Mouse (Mus musculus) limb, embryonic 12.5 days (tissue): ENCODE measurements around the gene Maz. TPM values are rescaled to one million over a fixed set of nuclear protein-coding genes. Genes with fewer than 3 reads are reported as not detected.

ENCODE experiments used
- ATAC-seq: fragments of 200-750 bp; cut with Nextera tagmentation; 2 replicates; pipeline ENCODE4 v1.8.0; 2017; ENCODE audit warnings: low read depth, moderate TSS enrichment; ENCODE audit not compliant: insufficient number of reproducible peaks, insufficient read depth, low FRiP score, low TSS enrichment
- H3K27ac ChIP-seq: fragments of 300-500 bp; sonication (generic); 2 replicates; pipeline ENCODE4 v1.5.1; 2016; ENCODE audit warnings: mild to moderate bottlenecking, moderate library complexity
- H3K27me3 ChIP-seq: fragments of 300-500 bp; sonication (generic); 2 replicates; pipeline ENCODE4 v1.6.1; 2016; ENCODE audit warnings: mild to moderate bottlenecking, moderate library complexity
- H3K36me3 ChIP-seq: fragments of 300-500 bp; sonication (generic); 2 replicates; pipeline ENCODE4 v1.6.1; 2016; ENCODE audit warnings: mild to moderate bottlenecking, moderate library complexity
- H3K4me1 ChIP-seq: fragments of 300-500 bp; sonication (generic); replicated peaks from 2 replicates; pipeline ENCODE4 v1.6.1; 2016
- H3K4me2 ChIP-seq: fragments of 300-500 bp; sonication (generic); 2 replicates; pipeline ENCODE4 v1.6.1; 2016; ENCODE audit warnings: mild to moderate bottlenecking, moderate library complexity
- H3K4me3 ChIP-seq: fragments of 300-500 bp; sonication (generic); replicated peaks from 2 replicates; pipeline ENCODE4 v1.5.1; 2016; ENCODE audit warnings: mild to moderate bottlenecking
- H3K9ac ChIP-seq: fragments of 300-500 bp; sonication (generic); replicated peaks from 2 replicates; pipeline ENCODE4 v1.6.1; 2016; ENCODE audit warnings: mild to moderate bottlenecking, moderate library complexity
- H3K9me3 ChIP-seq: fragments of 300-500 bp; sonication (generic); 2 replicates; pipeline ENCODE4 v1.6.1; 2016; ENCODE audit warnings: mild to moderate bottlenecking, moderate library complexity
- WGBS: fragments of 180-500 bp; shearing (Covaris S2); methylation state at CpG from one replicate; pipeline ENCODE4 v1.1.7; 2016; 5-methylcytosine and 5-hydroxymethylcytosine counted together
- polyA plus RNA-seq: library from polyadenylated mRNA; unstranded; fragments of >200 nt; fragmentation: Nextera tagmentation; extraction: Ambion mirVana; gene quantifications from 2 replicates; pipeline ENCODE4 v1.2.1, GENCODE M21; 2016

Gene Maz
- polyA plus RNA-seq, 1 experiment from 2014 or later: 123 TPM

DNA sequence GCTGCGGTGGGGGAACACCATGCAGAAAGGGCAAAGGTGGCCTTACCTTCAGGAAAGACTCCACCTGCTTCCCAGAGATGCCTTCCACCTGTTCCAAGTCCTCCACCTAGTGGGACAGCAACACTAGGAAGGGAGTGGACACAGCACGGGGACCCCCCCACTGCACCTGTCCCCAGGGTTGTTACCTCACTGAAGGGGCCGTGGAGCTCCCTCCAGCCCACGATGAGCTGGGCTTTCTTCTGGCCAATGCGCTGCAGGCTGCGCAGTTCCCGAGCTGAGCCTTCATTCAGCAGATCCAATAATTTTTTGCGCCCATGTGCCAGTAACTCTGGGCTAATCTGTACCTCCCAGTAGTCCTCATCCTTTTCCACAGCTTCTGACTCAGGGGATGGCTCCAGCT is 1.0 kb upstream of the Maz start:
- Histone ChIP-seq H3K9ac (peak overlapping the region; percentile 99), H3K4me2 (peak overlapping the region; percentile 92), H3K36me3 (peaks cover 74% of the 10 kb centered on the region), H3K27ac (peak overlapping the region; percentile 99), H3K4me3 (peak overlapping the region; percentile 98), H3K27me3 (no peaks in the 10 kb centered on the region), H3K9me3 (no peaks in the 10 kb centered on the region), H3K4me1 (peaks cover 29% of the 10 kb centered on the region)
- 72% methylated on average over 8 of the region's 8 CpGs for WGBS
- peak; percentile 9 for ATAC-seq

DNA sequence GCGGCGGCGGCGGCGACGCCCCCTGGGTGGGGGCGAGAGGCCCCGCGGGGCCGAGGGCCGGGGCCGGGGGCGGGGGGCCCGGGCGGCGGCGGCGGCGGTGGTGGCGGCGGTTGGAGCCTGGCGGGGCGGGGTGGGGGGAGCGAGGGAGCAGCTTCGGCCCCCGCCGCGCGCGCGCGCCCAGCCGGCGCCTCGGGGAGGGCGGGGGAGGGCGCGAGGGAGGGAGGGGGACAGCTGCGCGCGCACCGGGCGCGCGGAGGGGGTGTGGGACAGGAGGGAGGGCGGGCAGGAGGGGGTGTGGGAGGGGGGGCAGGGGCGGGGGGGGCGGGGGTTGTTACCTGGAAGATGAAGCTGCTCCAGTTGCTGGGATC is 237 bp downstream of the Maz start:
- no peak for ATAC-seq
- no CpG with 5 or more reads among the region's 48 CpGs for WGBS
- no peaks in the 10 kb centered on the region for H3K27me3 ChIP-seq
- H3K9me3 ChIP-seq: no peaks in the 10 kb centered on the region
- H3K4me2 ChIP-seq: peak overlapping the region; percentile 92
- H3K9ac ChIP-seq: peak overlapping the region; percentile 99
- peak overlapping the region; percentile 99 for H3K27ac ChIP-seq
- peaks cover 42% of the 10 kb centered on the region for H3K4me1 ChIP-seq
- H3K36me3 ChIP-seq: peaks cover 74% of the 10 kb centered on the region
- H3K4me3 ChIP-seq: peak overlapping the region; percentile 98

- Histone ChIP-seq H3K4me3 (peak overlapping the region; percentile 98), H3K4me2 (peak overlapping the region; percentile 92), H3K4me1 (peaks cover 46% of the 10 kb centered on the region), H3K27me3 (no peaks in the 10 kb centered on the region), H3K9ac (peak overlapping the region; percentile 99), H3K9me3 (no peaks in the 10 kb centered on the region), H3K27ac (peak overlapping the region; percentile 99), H3K36me3 (peaks cover 72% of the 10 kb centered on the region)
- WGBS: 0% methylated on average over 32 of the region's 48 CpGs
- ATAC-seq: peak; percentile 16
Observed at GRCm38 (mm10) chr7:127026161-127026600, 656 bp downstream of the Maz start.

- no peaks in the 10 kb centered on the region for H3K9me3 ChIP-seq
- peak overlapping the region; percentile 99 for H3K27ac ChIP-seq
- peaks cover 50% of the 10 kb centered on the region for H3K4me1 ChIP-seq
- H3K4me3 ChIP-seq: peak overlapping the region; percentile 98
- WGBS: under 1% methylated on average over 61 of the region's 65 CpGs
- H3K9ac ChIP-seq: peak overlapping the region; percentile 99
- peak overlapping the region; percentile 92 for H3K4me2 ChIP-seq
- H3K27me3 ChIP-seq: no peaks in the 10 kb centered on the region
- peaks cover 66% of the 10 kb centered on the region for H3K36me3 ChIP-seq
- ATAC-seq: no peak
Observed at GRCm38 (mm10) chr7:127025556-127026160, 1.2 kb downstream of the Maz start.

DNA sequence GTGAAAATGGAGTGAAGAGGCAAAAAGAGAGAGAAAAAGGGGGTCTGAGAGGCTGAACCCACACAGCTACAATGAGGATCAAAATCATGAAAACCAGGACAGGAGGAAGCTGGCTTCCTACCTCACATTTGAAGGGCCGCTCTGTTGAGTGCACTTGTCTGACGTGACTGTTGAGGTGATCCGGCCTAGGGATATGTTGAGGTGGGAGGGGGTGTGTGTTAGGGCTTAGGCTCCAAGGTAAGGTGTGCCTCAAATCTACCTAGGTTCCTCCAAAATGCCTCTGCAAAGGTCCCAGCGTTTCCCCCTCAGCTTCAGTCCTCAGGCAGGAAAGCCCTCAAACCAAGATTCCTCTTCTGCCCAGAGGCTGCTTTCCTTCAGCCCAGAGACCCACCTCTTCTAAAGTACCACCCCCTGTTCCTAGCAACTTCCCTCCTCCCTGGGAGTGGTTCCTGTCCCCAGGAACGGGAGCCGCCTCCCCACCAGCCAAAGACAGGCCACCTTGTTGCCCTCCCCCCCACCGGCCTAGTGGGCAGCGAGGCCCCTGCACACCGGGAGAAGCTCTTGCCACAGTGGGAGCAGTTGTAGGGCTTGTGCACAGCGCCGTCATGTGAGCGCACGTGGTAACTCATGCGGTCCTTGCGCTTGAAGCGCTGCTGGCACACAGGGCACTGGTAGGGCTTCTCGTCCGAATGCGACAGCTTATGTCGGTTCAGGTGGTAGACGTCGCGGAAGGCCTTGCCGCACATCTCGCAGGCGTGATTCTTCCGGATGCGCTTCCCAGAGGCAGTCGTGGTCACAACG is 1.9 kb downstream of the Maz start:
- peak overlapping the region; percentile 98 for H3K4me3 ChIP-seq
- H3K9me3 ChIP-seq: no peaks in the 10 kb centered on the region
- H3K36me3 ChIP-seq: peaks cover 59% of the 10 kb centered on the region
- peak overlapping the region; percentile 92 for H3K4me2 ChIP-seq
- no peaks in the 10 kb centered on the region for H3K27me3 ChIP-seq
- peak overlapping the region; percentile 99 for H3K9ac ChIP-seq
- H3K4me1 ChIP-seq: peaks cover 58% of the 10 kb centered on the region
- WGBS: under 1% methylated on average over 30 of the region's 30 CpGs
- no peak for ATAC-seq
- H3K27ac ChIP-seq: peak overlapping the region; percentile 99

DNA sequence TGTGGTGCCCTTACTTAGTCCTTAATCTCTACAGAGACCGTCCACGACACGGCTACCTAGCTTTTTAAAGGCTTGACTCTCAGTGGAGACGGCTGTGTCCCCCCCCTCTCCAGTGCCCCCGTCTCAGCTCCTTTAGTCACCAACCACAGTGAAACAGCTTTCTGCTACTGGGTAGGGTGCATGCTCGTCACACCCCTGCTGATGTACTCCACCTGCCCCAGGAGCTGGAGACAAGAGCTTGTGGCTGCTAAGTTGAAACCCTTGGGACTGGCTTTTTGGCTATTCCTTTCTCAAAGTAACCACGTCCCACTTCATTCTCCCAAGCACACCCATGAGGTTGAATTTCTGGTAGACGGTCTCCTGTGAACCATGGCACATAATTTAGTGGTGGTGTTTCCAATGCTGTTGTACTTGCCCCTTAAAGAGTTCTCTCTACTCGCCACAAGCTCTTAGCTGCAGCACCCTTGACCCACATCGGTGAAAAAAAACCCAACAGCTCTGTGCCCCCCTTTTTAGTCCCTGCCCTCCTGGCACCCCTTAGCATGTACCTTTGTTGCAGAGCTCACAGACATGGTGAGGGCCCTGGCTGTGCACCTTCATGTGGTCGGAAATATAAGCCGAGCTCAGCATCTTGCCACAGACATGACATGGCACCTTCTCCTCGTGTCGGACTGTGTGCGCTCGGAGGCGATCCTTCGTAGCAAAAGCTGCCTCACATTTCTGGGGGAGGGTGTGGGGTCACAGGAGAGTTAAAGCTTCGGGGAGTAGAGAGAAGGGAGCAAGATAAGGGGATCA is 2.7 kb downstream of the Maz start:
- WGBS: 30% methylated on average over 19 of the region's 19 CpGs
- 0 out of 2 replicates have a peak overlapping the region, but pooled peaks have one; percentile 99 for H3K27ac ChIP-seq
- peak overlapping the region; percentile 92 for H3K4me2 ChIP-seq
- peak overlapping the region; percentile 98 for H3K4me3 ChIP-seq
- no peaks in the 10 kb centered on the region for H3K9me3 ChIP-seq
- ATAC-seq: no peak
- H3K27me3 ChIP-seq: no peaks in the 10 kb centered on the region
- peak overlapping the region; percentile 99 for H3K9ac ChIP-seq
- peaks cover 51% of the 10 kb centered on the region for H3K36me3 ChIP-seq
- H3K4me1 ChIP-seq: peaks cover 66% of the 10 kb centered on the region

DNA sequence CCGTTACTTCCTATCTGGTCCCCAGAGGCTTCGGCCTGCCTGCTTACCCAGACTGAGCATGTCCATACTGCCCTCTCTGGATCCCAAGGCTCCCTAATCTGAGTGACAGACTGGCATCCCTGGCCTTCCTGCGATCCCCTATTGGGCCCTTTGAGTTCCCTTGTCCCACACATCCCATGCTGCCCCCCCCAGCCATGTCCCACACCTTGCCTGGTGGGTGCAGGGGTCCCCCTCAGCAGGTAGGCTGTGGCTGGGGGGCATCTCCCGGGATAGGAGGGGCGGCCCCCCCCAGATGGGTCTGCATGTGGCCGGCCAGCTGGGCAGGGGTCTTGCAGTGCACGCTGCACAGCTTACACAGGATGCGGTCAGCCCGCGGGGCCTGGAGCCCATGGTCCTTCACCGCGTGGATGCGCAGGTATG is 3.6 kb downstream of the Maz start:
- 83% methylated on average over 13 of the region's 13 CpGs for WGBS
- peak overlapping the region; percentile 98 for H3K4me3 ChIP-seq
- peaks cover 72% of the 10 kb centered on the region for H3K4me1 ChIP-seq
- H3K27me3 ChIP-seq: no peaks in the 10 kb centered on the region
- H3K4me2 ChIP-seq: peak overlapping the region; percentile 92
- H3K9me3 ChIP-seq: no peaks in the 10 kb centered on the region
- H3K36me3 ChIP-seq: peaks cover 46% of the 10 kb centered on the region
- no peak for ATAC-seq
- peak overlapping the region; percentile 46 for H3K27ac ChIP-seq
- H3K9ac ChIP-seq: peak overlapping the region; percentile 99

DNA sequence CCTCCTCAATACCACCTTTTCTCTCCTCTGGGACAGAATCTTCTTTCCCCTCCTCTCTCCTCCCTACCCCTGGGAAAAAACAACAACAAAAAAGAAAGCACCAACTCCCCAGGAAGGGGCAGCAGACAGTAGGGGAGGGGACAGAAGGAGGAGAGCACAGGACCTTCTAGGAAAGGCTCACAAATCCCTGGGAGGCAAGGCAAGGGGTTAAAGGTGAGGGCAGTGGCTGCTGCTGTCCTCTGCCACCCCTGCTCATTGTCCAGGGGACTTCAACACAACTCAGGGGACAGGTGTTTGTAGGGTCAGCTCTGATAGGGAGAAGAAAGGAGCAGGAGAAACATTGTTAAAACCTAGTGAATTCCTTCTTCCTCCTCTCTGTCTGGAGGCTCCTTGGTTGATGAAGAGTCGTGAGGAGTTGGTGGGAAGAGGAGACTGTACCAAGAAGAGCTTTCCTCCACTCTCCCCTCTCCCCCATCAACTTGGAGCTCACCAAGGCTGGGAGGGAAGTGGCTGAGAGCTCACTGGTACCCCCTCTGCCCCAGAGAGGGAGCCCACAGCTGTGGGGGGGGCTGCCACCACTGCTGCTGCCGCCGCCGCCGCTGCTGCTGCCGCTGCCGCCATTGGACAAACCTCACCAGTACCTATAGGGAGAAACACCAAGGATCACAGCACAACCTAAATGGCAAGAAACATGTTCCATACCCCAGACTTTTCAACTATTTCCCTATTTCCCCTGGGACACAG is 4.1 kb downstream of the Maz start:
- peak overlapping the region; percentile 99 for H3K9ac ChIP-seq
- H3K9me3 ChIP-seq: no peaks in the 10 kb centered on the region
- WGBS: 89% methylated on average over 7 of the region's 7 CpGs
- H3K27me3 ChIP-seq: no peaks in the 10 kb centered on the region
- peaks cover 41% of the 10 kb centered on the region for H3K36me3 ChIP-seq
- peak overlapping the region; percentile 98 for H3K4me3 ChIP-seq
- peaks cover 72% of the 10 kb centered on the region for H3K4me1 ChIP-seq
- peak overlapping the region; percentile 92 for H3K27ac ChIP-seq
- peak overlapping the region; percentile 92 for H3K4me2 ChIP-seq
- ATAC-seq: no peak

GRCm38 (mm10) chr7:127021563-127022527 is 5.0 kb downstream of the Maz start:
- Histone ChIP-seq H3K9me3 (no peaks in the 10 kb centered on the region), H3K4me3 (peak overlapping the region; percentile 58), H3K27me3 (no peaks in the 10 kb centered on the region), H3K4me1 (peaks cover 73% of the 10 kb centered on the region), H3K36me3 (peaks cover 40% of the 10 kb centered on the region), H3K27ac (peak overlapping the region; percentile 92), H3K4me2 (peak overlapping the region; percentile 92), H3K9ac (peak overlapping the region; percentile 74)
- no peak for ATAC-seq
- WGBS: 36% methylated on average over 3 of the region's 5 CpGs
